Mouse (Mus musculus): ENCODE data around the gene Olfr691.

DNA sequence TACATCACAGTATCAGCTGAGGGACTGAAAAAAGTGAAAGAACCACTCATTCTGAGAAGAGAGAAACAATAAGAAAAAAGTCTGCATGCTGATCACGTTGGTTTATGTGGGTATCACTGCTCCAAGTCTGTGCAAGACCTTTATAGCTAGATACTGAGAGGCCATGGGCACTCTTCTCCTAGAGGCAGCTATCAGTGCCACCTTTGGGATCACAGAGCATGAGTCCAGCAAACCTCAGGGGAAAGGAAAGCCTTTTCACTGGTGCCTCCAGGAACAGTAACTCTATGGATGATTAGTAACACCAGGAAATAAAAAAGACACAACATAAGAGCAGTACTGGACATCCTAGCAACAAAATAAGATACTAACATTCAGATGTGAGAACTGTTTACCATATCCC lies at the start of gene Olfr691:
- TF ChIP-seq CTCF (IDR thresholded peaks at IDR 0.05; ENCODE audit: low read depth) (no peak), EP300 (optimal IDR thresholded peaks at IDR 0.05) (no peak)

Measured in stomach, postnatal 0 days (tissue).